Mouse (Mus musculus) layer of hippocampus, adult 2 months (tissue): ENCODE measurements around the gene Rac2. TPM values are rescaled to one million over a fixed set of nuclear protein-coding genes. Genes with fewer than 3 reads are reported as not detected.

Experiments used
- DNase-seq, 2 experiments: peaks; one replicate each; pipeline ENCODE4 v3.0.0; 2022; ENCODE audit warnings: low spot score in 2 of 2
- H3K27ac ChIP-seq: fragments of 200-600 bp; 2 replicates; pipeline ENCODE4 v1.8.1; 2022
- H3K4me3 ChIP-seq: fragments of 200-600 bp; 2 replicates; pipeline ENCODE4 v1.8.1; 2022; ENCODE audit warnings: mild to moderate bottlenecking
- CTCF ChIP-seq: fragments of 200-600 bp; conservative IDR thresholded peaks from 2 replicates; pipeline ENCODE4 v1.8.1; 2022; ENCODE audit warnings: antibody characterized with exemption, mild to moderate bottlenecking, moderate library complexity
- total RNA-seq, 2 experiments: library from RNA; stranded (reverse); gene quantifications; 2 replicates each; pipeline ENCODE4 v1.2.3; 2021

Gene Rac2
- total RNA-seq, 2 experiments from 2014 or later, result 2.2 to 3.7 TPM

GRCm38 (mm10) chr15:78535723-78536421, 36.7 kb downstream of the Rac2 start:
- TF ChIP-seq CTCF, result no peak
- no peak for DNase-seq
- Histone ChIP-seq H3K27ac (no peak overlapping the region), H3K4me3 (no peak overlapping the region)

GRCm38 (mm10) chr15:78533346-78533835, 39.2 kb downstream of the Rac2 start:
- no peak for DNase-seq
- Histone ChIP-seq H3K4me3 (no peak overlapping the region), H3K27ac (no peak overlapping the region)
- no peak for TF ChIP-seq CTCF

GRCm38 (mm10) chr15:78532566-78533345, 39.8 kb downstream of the Rac2 start:
- Histone ChIP-seq H3K27ac (0 out of 2 replicates have a peak overlapping the region, but pooled peaks have one; percentile 9), H3K4me3 (no peak overlapping the region)
- DNase-seq, result no peak
- TF ChIP-seq CTCF, result no peak

- peak overlapping the region; percentile 93 for H3K27ac ChIP-seq
- DNase-seq, result peak; percentile 99
- peak; percentile 85 for TF ChIP-seq CTCF
- H3K4me3 ChIP-seq, result peak overlapping the region; percentile 52
Measured at GRCm38 (mm10) chr15:78531901-78532469, 40.6 kb downstream of the Rac2 start.

GRCm38 (mm10) chr15:78531451-78531720, 41.2 kb downstream of the Rac2 start:
- H3K4me3 ChIP-seq, result peak overlapping the region; percentile 52; the same call in 1 of the 2 replicates
- peak overlapping the region; percentile 93 for H3K27ac ChIP-seq
- no peak for DNase-seq
- no peak for TF ChIP-seq CTCF

GRCm38 (mm10) chr15:78530671-78531450, 41.7 kb downstream of the Rac2 start, which contains the start of gene C1qtnf6:
C1qtnf6 (minus strand) TSS chr15:78531416.
- TF ChIP-seq CTCF, result no peak
- H3K27ac ChIP-seq, result peak within 1 kb of the TSS; percentile 93
- no peak for DNase-seq
- H3K4me3 ChIP-seq, result peak within 1 kb of the TSS; percentile 52

- Histone ChIP-seq H3K27ac (peak overlapping the region; percentile 93), H3K4me3 (no peak overlapping the region; the same call in 1 of the 2 replicates)
- TF ChIP-seq CTCF, result no peak
- DNase-seq, result no peak
Measured at GRCm38 (mm10) chr15:78530141-78530540, 42.4 kb downstream of the Rac2 start.

- H3K4me3 ChIP-seq, result peak overlapping the region; percentile 55
- TF ChIP-seq CTCF, result no peak
- peak; percentile 73 to 82 for DNase-seq
- peak overlapping the region; percentile 93 for H3K27ac ChIP-seq
Measured at GRCm38 (mm10) chr15:78529428-78529990, 43.1 kb downstream of the Rac2 start.

GRCm38 (mm10) chr15:78528726-78529411, 43.7 kb downstream of the Rac2 start:
- DNase-seq, result no peak
- peak overlapping the region; percentile 55 for H3K4me3 ChIP-seq
- TF ChIP-seq CTCF, result no peak
- peak overlapping the region; percentile 93 for H3K27ac ChIP-seq

- peak overlapping the region; percentile 93 for H3K27ac ChIP-seq
- H3K4me3 ChIP-seq, result no peak overlapping the region
- DNase-seq, result peak; percentile 72 to 79
- TF ChIP-seq CTCF, result no peak
Measured at GRCm38 (mm10) chr15:78527973-78528372, 44.6 kb downstream of the Rac2 start.

GRCm38 (mm10) chr15:78524163-78524562, 48.4 kb downstream of the Rac2 start:
- Histone ChIP-seq H3K27ac (no peak overlapping the region), H3K4me3 (no peak overlapping the region)
- TF ChIP-seq CTCF, result no peak
- DNase-seq, result no peak

- DNase-seq, result no peak
- H3K27ac ChIP-seq, result no peak overlapping the region
- no peak overlapping the region for H3K4me3 ChIP-seq
- no peak for TF ChIP-seq CTCF
Measured at GRCm38 (mm10) chr15:78521892-78522291, 50.7 kb downstream of the Rac2 start.
